Mouse (Mus musculus): ENCODE data around the gene Trnp1.

DNA sequence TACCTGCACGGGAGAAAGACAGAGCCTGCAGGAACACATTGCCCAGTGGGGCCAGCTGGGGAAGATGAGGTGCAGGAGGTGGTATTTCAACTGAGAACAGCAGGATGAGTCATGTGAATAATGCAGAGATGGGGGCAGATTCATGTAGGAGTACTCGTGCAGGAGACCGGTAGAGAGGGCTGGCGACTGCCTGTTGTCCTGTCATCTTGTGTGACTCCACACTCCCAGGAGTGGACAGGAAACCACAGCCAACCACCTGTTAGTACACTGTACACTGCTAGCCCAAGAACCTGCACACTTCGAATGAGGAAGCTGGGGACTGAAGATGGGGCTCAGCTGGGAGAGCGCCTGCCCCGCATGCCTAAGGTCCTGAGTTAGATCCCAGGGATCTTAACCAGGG lies 3.2 kb upstream of the Trnp1 start:
- TF ChIP-seq EP300 (IDR thresholded peaks at IDR 0.05; ENCODE audit: low read depth) (no peak), CTCF (IDR thresholded peaks at IDR 0.05; ENCODE audit: low read depth) (no peak)
